Mouse (Mus musculus): ENCODE measurements around the gene Adgre1. TPM values are rescaled to one million over a fixed set of nuclear protein-coding genes. Genes with fewer than 3 reads are reported as not detected.

Gene Adgre1
- total RNA-seq, 4 experiments from 2014 or later: 4.0 to 16.4 (median 5.3) TPM

Other genes with a start within 250 kb of the Adgre1 start
- not detected for gene Cd70, start 208.9 kb upstream of the Adgre1 start, total RNA-seq (2022)
- gene Tnfsf14, start 164.5 kb upstream of the Adgre1 start, total RNA-seq (2022): under 1 TPM in 1 of 4 experiments, not detected in 3; 0.20 TPM
- gene C3, start 130.6 kb upstream of the Adgre1 start, total RNA-seq (2022): 100 to 1,000 TPM in 2 of 4 experiments, 10 to 100 TPM in 2; 65.8 to 155 (median 120) TPM
- gene Gpr108, start 110.2 kb upstream of the Adgre1 start, total RNA-seq (2022): 10 to 100 TPM; 29.1 to 35.0 (median 31.0) TPM
- 100 to 1,000 TPM; 117 to 154 (median 134) TPM for gene Trip10, start 109.2 kb upstream of the Adgre1 start, total RNA-seq (2022)
- 1 to 10 TPM; 1.1 to 1.9 (median 1.4) TPM for gene Vav1, start 79.6 kb upstream of the Adgre1 start, total RNA-seq (2022)
- gene Vmn2r120, start 186.8 kb downstream of the Adgre1 start, total RNA-seq (2022): under 1 TPM in 1 of 4 experiments, not detected in 3; 0.03 TPM

Measured in heart, adult 8-10 months (tissue).